Mouse (Mus musculus) erythroblast, embryonic 14.5 days (primary cell): ENCODE measurements around the gene Smim17. TPM values are rescaled to one million over a fixed set of nuclear protein-coding genes. Genes with fewer than 3 reads are reported as not detected.

ENCODE experiments used
- H3K27me3 ChIP-seq: 2 replicates; pipeline ENCODE4 v1.6.1; 2012; ENCODE audit warnings: inconsistent platforms; ENCODE audit not compliant: control insufficient read depth
- H3K36me3 ChIP-seq: 2 replicates; pipeline ENCODE4 v1.6.1; 2012; ENCODE audit warnings: mild to moderate bottlenecking, inconsistent platforms; ENCODE audit not compliant: control insufficient read depth
- H3K4me1 ChIP-seq: 2 replicates; pipeline ENCODE4 v1.6.1; 2012; ENCODE audit warnings: inconsistent platforms; ENCODE audit not compliant: control insufficient read depth
- H3K4me3 ChIP-seq: replicated peaks from 2 replicates; pipeline ENCODE3; 2012; ENCODE audit warnings: moderate library complexity, mild to moderate bottlenecking, inconsistent platforms
- H3K9me3 ChIP-seq: 2 replicates; pipeline ENCODE4 v1.6.1; 2012; ENCODE audit warnings: low read length, inconsistent platforms, mixed read lengths; ENCODE audit not compliant: control insufficient read depth
- GATA1 ChIP-seq: IDR thresholded peaks from 2 replicates; pipeline ENCODE4 v1.6.1; 2012; ENCODE audit warnings: low read length, inconsistent platforms, mixed read lengths
- TAL1 ChIP-seq: IDR thresholded peaks from 3 replicates; pipeline ENCODE4 v1.6.1; 2012; ENCODE audit warnings: low read length, inconsistent platforms, mixed read lengths
- polyA plus RNA-seq: library from polyadenylated mRNA; stranded (reverse); fragments of >175 nt; gene quantifications from 2 replicates; pipeline ENCODE4 v1.2.3, GENCODE M21; 2012

Gene Smim17
- polyA plus RNA-seq, 1 experiment: not detected

DNA sequence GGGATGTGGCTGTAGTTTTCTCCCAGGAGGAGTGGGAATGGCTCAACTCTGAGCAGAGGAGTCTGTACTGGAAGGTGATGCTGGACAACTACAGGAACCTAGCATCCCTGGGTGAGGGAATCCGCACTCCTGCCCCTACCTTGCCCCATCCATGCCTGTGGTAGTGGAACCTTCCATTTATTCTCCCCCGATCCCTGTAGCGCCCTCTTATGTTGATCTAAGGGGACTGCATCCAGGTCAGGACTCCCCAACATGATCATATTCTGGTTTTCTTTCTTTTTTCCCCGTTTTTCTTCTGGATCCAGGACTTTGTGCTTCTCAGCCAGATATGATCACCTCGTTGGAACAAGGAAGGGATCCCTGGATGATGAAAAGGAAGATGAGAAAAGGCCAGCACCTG is 9.1 kb upstream of the Smim17 start:
- Histone ChIP-seq H3K9me3 (peaks cover 3% of the 10 kb centered on the region; the same call in 1 of the 2 replicates), H3K27me3 (no peaks in the 10 kb centered on the region), H3K4me3 (no peak overlapping the region), H3K36me3 (no peaks in the 10 kb centered on the region; the same call in 1 of the 2 replicates), H3K4me1 (no peaks in the 10 kb centered on the region)
- no peak for TF ChIP-seq GATA1
- TF ChIP-seq TAL1: no peak

DNA sequence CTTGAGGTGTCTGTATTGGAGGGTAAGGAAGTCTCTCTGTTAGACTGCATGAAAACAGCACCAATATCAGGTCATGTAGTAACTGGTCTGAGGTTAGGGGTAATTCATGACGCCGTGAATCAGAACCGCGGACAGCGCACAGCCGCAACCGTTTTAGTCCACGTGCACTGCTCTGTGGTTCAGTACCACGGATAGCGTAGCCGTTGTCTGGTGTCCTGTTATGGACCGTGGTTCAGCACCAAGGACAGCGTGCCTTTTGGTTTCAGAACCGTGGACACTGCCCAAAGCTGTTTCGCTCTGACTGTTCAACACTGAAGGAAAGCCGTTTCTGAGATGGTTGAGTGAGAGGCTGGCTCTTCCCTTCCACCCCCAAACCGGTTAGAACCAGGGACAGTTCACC is 11.5 kb downstream of the Smim17 start, which contains the start of gene Gm20715:
Gm20715 (plus strand) TSS at position 235 of the 400 bp plus-strand sequence.
- TF ChIP-seq TAL1 (no peak), GATA1 (no peak)
- Histone ChIP-seq H3K9me3 (no peaks in the 10 kb centered on the region), H3K27me3 (no peaks in the 10 kb centered on the region), H3K36me3 (no peaks in the 10 kb centered on the region), H3K4me3 (no peak within 1 kb of the TSS), H3K4me1 (no peaks in the 10 kb centered on the region)

DNA sequence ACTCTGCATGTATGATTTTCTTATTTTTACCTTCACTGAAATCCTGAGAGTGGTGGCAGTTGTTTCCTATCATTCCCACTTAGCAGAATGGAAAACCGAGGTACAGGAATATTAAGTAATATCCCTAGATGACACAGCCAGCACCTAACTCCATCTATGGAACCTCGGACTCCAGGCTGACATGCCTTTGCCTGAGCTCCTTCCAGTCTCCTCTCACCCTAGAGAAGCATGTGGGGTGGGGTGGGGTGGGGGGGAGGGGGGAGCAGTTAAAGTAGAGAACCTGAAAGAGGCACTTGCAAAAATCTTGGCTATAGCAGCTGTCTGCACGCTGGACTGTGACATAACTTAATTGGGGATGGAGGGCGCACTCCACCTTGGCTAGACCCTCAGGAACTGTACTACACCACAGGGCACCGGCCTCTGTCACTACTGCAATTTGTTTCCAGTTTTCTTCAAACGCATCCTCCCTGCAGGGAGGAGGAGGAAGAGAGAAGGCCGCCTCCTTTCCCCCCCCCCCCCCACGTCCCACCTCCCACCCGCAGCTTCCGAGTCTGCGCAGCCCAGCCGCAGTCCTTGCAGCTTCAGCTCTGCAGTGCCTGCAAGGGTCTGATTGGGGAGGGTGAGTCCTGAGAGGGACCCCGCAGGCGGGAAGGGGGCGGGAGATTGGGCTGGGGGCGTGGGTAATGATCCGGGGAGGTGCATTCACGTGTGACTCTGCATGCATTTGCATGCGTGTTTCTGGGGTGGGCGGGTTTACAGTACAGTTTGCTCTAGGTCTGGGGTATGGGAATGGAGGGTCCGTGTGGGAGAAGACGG is 16.3 kb downstream of the Smim17 start:
- H3K4me3 ChIP-seq: no peak overlapping the region
- H3K4me1 ChIP-seq: no peaks in the 10 kb centered on the region
- no peaks in the 10 kb centered on the region for H3K27me3 ChIP-seq
- TF ChIP-seq GATA1: no peak
- TF ChIP-seq TAL1: no peak
- H3K36me3 ChIP-seq: no peaks in the 10 kb centered on the region
- H3K9me3 ChIP-seq: no peaks in the 10 kb centered on the region

DNA sequence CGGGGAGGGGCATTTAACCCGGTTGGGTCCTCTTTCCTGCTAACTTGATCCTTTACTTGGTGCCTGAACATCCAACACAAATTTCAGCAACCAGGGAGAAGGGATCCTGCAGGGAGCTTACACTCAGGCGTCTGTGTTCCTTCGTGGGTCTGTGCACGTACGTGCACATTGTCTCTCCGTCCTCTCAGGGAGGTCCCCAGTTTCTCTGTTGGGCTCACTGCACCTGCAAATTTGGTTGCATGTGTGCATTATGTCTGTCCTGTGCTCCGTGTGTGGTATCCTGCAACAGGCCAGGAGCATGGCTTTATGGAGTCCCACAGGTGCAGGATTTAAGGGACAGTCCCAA is 16.9 kb downstream of the Smim17 start:
- no peaks in the 10 kb centered on the region for H3K36me3 ChIP-seq
- H3K4me3 ChIP-seq: no peak overlapping the region
- TF ChIP-seq GATA1 (no peak), TAL1 (no peak)
- H3K27me3 ChIP-seq: no peaks in the 10 kb centered on the region
- H3K9me3 ChIP-seq: no peaks in the 10 kb centered on the region
- H3K4me1 ChIP-seq: no peaks in the 10 kb centered on the region

DNA sequence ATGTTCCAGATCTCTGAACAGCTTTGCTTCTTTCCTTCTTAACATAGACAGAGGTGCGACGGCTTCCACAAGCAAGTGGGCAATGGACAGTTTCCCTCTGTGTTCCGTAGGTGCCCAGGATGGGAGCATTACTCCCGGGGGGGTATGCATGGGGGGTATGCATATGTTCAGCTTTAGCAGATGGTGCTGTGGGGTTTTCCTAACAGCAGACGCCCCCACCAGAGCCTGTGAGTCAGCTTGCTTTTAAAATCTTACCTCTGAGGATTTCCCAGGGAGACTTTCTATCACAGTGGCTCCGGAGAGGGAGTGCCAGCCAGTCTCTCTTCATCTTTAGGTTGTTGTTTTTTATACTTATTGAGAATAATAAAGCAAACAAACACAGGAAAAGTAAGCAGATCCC is 21.4 kb downstream of the Smim17 start:
- Histone ChIP-seq H3K4me1 (no peaks in the 10 kb centered on the region), H3K9me3 (no peaks in the 10 kb centered on the region; the same call in 1 of the 2 replicates), H3K27me3 (no peaks in the 10 kb centered on the region), H3K4me3 (no peak overlapping the region), H3K36me3 (no peaks in the 10 kb centered on the region)
- TF ChIP-seq TAL1 (no peak), GATA1 (no peak)

DNA sequence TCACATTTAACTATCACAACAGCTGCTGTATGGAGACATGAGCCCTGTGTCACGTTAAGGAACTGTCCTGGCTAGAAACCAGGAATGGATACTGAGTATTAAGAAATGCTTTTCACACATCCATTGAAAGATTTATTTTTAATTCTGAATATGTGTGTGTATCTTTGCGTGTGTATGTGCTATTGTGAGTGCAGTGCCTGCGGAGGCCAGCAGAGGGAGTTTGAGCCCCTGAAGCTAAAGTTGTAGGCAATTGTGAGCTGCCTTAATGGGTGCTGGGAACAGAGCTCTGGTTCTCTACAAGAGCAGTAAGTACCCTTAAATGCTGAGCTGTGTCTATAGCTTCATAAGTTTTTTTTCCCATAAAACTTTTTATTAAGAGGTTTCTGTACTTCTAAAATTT is 30.9 kb downstream of the Smim17 start:
- Histone ChIP-seq H3K4me1 (no peaks in the 10 kb centered on the region), H3K36me3 (no peaks in the 10 kb centered on the region), H3K4me3 (no peak overlapping the region), H3K27me3 (no peaks in the 10 kb centered on the region), H3K9me3 (peaks cover 13% of the 10 kb centered on the region)
- TF ChIP-seq GATA1: no peak
- TF ChIP-seq TAL1: no peak

DNA sequence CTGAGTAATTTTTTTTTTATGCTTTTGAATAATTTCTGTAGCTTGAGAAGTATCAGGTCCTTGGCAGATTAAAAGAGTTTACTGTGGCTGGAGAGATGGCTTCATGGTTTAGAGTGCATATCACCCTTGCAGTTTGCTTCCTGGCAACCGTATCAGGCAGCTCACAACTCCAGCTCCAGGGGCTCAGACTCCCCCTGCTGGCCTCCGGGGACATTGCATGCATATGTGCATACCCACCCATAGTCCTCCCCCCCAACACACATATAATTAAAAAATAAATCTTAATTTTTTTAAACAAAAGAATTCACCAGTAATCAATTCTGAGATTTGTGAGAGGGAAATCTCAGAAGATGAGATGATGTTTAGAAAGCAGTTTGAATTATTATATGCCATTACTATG is 31.8 kb downstream of the Smim17 start:
- Histone ChIP-seq H3K9me3 (peaks cover 13% of the 10 kb centered on the region), H3K36me3 (no peaks in the 10 kb centered on the region), H3K4me3 (no peak overlapping the region), H3K4me1 (no peaks in the 10 kb centered on the region), H3K27me3 (no peaks in the 10 kb centered on the region)
- TF ChIP-seq TAL1: no peak
- no peak for TF ChIP-seq GATA1

DNA sequence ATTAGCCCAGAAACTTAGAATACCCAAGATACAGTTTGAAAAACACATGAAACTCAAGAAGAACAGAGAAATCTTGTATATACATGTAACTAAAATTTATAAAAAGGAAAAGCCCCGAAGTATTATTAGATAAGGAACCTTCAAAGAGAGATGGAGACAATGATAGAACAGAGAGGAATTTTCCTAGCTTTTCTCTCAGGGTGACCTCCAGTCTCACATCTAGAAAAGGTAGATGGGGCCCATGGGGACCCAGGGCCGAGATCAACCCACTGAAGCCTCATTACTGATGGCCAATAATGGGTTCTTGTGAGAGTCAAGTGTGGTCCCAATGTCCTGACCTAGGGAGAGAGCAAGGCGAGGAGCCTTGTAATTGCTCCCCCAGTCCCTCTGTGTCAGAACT is 39.9 kb downstream of the Smim17 start, which contains the start of gene Olfr1344:
Olfr1344 (plus strand) TSS at position 301 of the 400 bp plus-strand sequence.
- H3K9me3 ChIP-seq: peaks cover 9% of the 10 kb centered on the region
- H3K27me3 ChIP-seq: no peaks in the 10 kb centered on the region
- H3K4me1 ChIP-seq: no peaks in the 10 kb centered on the region
- no peak within 1 kb of the TSS for H3K4me3 ChIP-seq
- TF ChIP-seq TAL1 (no peak), GATA1 (no peak)
- H3K36me3 ChIP-seq: no peaks in the 10 kb centered on the region

DNA sequence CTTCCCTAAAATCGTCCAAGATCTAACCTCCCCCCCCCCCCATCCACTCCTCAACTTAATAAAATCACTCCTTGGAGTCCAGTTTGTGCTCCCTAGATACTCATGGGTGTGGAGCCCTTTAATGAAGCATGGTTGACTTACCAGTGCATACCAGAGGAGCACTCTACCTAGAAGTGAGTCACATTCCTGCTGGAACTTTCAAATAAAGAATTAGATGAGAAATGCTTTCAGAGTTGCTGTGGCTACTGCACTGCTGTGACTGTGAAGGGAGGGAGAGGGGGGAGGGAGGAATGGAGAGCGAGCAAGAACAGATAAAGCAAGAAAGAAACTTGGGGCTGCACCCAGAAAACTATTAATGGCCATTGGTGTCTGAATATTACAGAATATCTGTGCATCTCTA is 42.7 kb downstream of the Smim17 start:
- Histone ChIP-seq H3K36me3 (no peaks in the 10 kb centered on the region), H3K9me3 (peaks cover 9% of the 10 kb centered on the region), H3K4me1 (no peaks in the 10 kb centered on the region), H3K4me3 (no peak overlapping the region), H3K27me3 (no peaks in the 10 kb centered on the region)
- TF ChIP-seq TAL1: no peak
- no peak for TF ChIP-seq GATA1

DNA sequence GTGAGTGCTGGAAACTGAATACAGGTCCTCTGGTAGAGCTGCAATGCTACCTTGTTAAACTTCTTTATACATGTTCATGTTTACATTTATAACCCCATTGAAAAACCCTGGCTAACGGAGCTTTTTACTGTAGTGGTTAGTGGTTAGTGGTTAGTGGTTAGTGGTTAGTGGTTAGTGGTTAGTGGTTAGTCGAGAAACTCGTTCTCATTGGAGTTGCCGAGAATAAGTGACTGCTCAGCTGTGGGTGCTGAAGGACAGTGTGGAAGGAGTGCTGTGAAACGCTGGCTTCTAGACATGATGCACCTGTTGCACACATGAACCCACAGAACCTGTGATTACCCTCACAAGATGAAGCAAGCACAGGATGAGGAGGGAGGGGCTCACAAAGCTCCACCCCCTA is 49.3 kb downstream of the Smim17 start:
- no peak for TF ChIP-seq GATA1
- no peak for TF ChIP-seq TAL1
- Histone ChIP-seq H3K27me3 (no peaks in the 10 kb centered on the region), H3K4me1 (no peaks in the 10 kb centered on the region)

More for the DNA sequence above, 49.3 kb downstream of the Smim17 start:
- no peak overlapping the region for H3K4me3 ChIP-seq
- peaks cover 3% of the 10 kb centered on the region; the same call in 1 of the 2 replicates for H3K9me3 ChIP-seq
- H3K36me3 ChIP-seq: no peaks in the 10 kb centered on the region
